ENCODE assay signal across 24 mouse cellular contexts in the genomic region with DNA sequence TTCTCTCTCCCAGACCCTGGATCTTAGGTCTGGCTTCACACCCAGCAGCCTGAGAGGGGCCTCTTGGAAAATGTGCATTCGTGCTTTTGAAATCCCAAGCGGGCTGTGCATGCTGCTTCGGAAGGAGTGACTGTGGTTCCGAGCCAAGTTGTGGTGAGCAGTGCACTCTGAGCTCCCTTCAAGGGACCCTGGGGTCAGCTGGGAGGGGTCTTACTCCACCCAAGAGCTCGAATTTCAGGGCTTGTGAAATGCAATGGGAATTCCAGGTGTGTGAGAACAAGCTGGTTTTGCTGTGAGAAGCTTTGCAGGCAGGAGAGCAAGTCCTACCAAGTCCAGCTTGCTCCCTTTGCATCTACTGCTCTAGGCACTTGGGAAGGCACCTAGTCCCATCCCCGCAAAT. TPM values are rescaled to one million over a fixed set of nuclear protein-coding genes. Genes with fewer than 3 reads are reported as not detected.
A peak's percentile ranks its signal among the peaks of the same experiment; 100 is the strongest.
DNase-seq lines count a peak whose midpoint lies in the region; ATAC-seq lines count a peak whose summit lies in the region.
"Had no signal": no experiment of that assay in that cellular context is flagged by ENCODE, and none has a peak within 500 bp of the region (broad histone marks: within the 10 kb centered on the region; RNA-seq: fewer than 3 reads in every experiment).

No protein-coding gene starts in this region.

- ATAC-seq in embryonic facial prominence, embryonic 14.5 days (ENCODE audit: low read depth): no peak
- ATAC-seq in limb, embryonic 12.5 days (ENCODE audit: insufficient number of reproducible peaks, insufficient read depth, low FRiP score, low TSS enrichment, low read depth): no peak
- ATAC-seq in limb, embryonic 15.5 days (ENCODE audit: insufficient number of reproducible peaks, low FRiP score, low TSS enrichment, low read depth): peak; percentile 60; the same call in 1 of the 2 replicates
- no peak for ATAC-seq in midbrain, embryonic 16.5 days
- ATAC-seq: CD4-positive, CD25-positive, alpha-beta regulatory T cell, adult 4 months; forebrain, embryonic 14.5 days; forebrain, postnatal 0 days; hindbrain, postnatal 0 days; inflammation-experienced regulatory T-cells, adult 6 months had no signal

- H3K4me2 ChIP-seq in embryonic facial prominence, embryonic 14.5 days (ENCODE audit: low read depth, low read length): no peak overlapping the region
- no peak overlapping the region; the same call in 1 of the 2 replicates for H3K4me2 ChIP-seq in limb, embryonic 12.5 days
- H3K4me2 ChIP-seq in limb, embryonic 15.5 days: no peak overlapping the region
- no peak overlapping the region for H3K4me2 ChIP-seq in midbrain, embryonic 16.5 days (ENCODE audit: low read length)
- H3K4me2 ChIP-seq: embryonic facial prominence, embryonic 13.5 days; heart, embryonic 13.5 days; hindbrain, embryonic 14.5 days had no signal

- WGBS in embryonic facial prominence, embryonic 14.5 days: 56% methylated on average over 6 of the region's 6 CpGs
- 30% methylated on average over 6 of the region's 6 CpGs for WGBS in limb, embryonic 12.5 days
- WGBS in limb, embryonic 15.5 days: 22% methylated on average over 6 of the region's 6 CpGs
- 81% methylated on average over 6 of the region's 6 CpGs for WGBS in midbrain, embryonic 16.5 days

- no peaks in the 10 kb centered on the region for H3K36me3 ChIP-seq in embryonic facial prominence, embryonic 14.5 days (ENCODE audit: control insufficient read depth, insufficient read depth, low read length)
- H3K36me3 ChIP-seq in limb, embryonic 12.5 days: peaks cover 4% of the 10 kb centered on the region; the same call in 1 of the 2 replicates
- H3K36me3 ChIP-seq in limb, embryonic 15.5 days: 0 out of 2 replicates have a peak, but pooled peaks cover 1% of the 10 kb centered on the region
- H3K36me3 ChIP-seq in midbrain, embryonic 16.5 days (ENCODE audit: control insufficient read depth, insufficient read depth, low read length): no peaks in the 10 kb centered on the region
- H3K36me3 ChIP-seq: embryonic facial prominence, embryonic 13.5 days; forebrain, embryonic 10.5 days; heart, embryonic 10.5 days had no signal

- no peak overlapping the region for H3K9ac ChIP-seq in embryonic facial prominence, embryonic 14.5 days (ENCODE audit: low read depth, low read length)
- no peak overlapping the region for H3K9ac ChIP-seq in limb, embryonic 12.5 days (replicated peaks)
- H3K9ac ChIP-seq in limb, embryonic 15.5 days: no peak overlapping the region
- H3K9ac ChIP-seq in midbrain, embryonic 16.5 days (ENCODE audit: low read depth, low read length): no peak overlapping the region
- H3K9ac ChIP-seq: embryonic facial prominence, embryonic 13.5 days; forebrain, postnatal 0 days; heart, embryonic 13.5 days; hindbrain, embryonic 14.5 days had no signal

- no peak overlapping the region for H3K4me3 ChIP-seq in embryonic facial prominence, embryonic 14.5 days (ENCODE audit: low read depth, low read length)
- no peak overlapping the region for H3K4me3 ChIP-seq in limb, embryonic 12.5 days (replicated peaks)
- H3K4me3 ChIP-seq in limb, embryonic 15.5 days: no peak overlapping the region
- H3K4me3 ChIP-seq in midbrain, embryonic 16.5 days (ENCODE audit: low read depth, low read length): no peak overlapping the region
- H3K4me3 ChIP-seq: embryonic facial prominence, embryonic 13.5 days; forebrain, embryonic 10.5 days; heart, adult 2 months; heart, embryonic 10.5 days; heart, embryonic 13.5 days had no signal

- no peaks in the 10 kb centered on the region for H3K27me3 ChIP-seq in embryonic facial prominence, embryonic 14.5 days (replicated peaks; ENCODE audit: control insufficient read depth, insufficient read depth, low read length)
- no peaks in the 10 kb centered on the region for H3K27me3 ChIP-seq in limb, embryonic 12.5 days
- H3K27me3 ChIP-seq in limb, embryonic 15.5 days: no peaks in the 10 kb centered on the region
- no peaks in the 10 kb centered on the region for H3K27me3 ChIP-seq in midbrain, embryonic 16.5 days (ENCODE audit: control insufficient read depth, insufficient read depth, low read depth, low read length)
- H3K27me3 ChIP-seq: embryonic facial prominence, embryonic 13.5 days; heart, embryonic 13.5 days had no signal

- no peaks in the 10 kb centered on the region for H3K9me3 ChIP-seq in embryonic facial prominence, embryonic 14.5 days (ENCODE audit: control insufficient read depth, low read length)
- H3K9me3 ChIP-seq in limb, embryonic 12.5 days: no peaks in the 10 kb centered on the region
- H3K9me3 ChIP-seq in limb, embryonic 15.5 days: no peaks in the 10 kb centered on the region
- no peaks in the 10 kb centered on the region for H3K9me3 ChIP-seq in midbrain, embryonic 16.5 days (replicated peaks; ENCODE audit: control insufficient read depth, low read length, poor library complexity, severe bottlenecking)
- H3K9me3 ChIP-seq: embryonic facial prominence, embryonic 13.5 days; forebrain, embryonic 10.5 days; heart, embryonic 10.5 days; heart, embryonic 13.5 days had no signal

- peak; percentile 56 for DNase-seq in embryonic facial prominence, embryonic 14.5 days (ENCODE audit: low spot score)
- DNase-seq in forelimb bud, embryonic 11.5 days (ENCODE audit: low read depth, low spot score): peak; percentile 57
- DNase-seq in urinary bladder, adult 2 months (ENCODE audit: low spot score): no peak
- DNase-seq: adrenal gland, adult 2 months; adrenal gland, postnatal 36 days; cerebellum, adult 18-20 months; cerebellum, adult 9-10 months; cerebellum, postnatal 14 days; forebrain, postnatal 0 days; gastrocnemius, postnatal 10 days; gastrocnemius, postnatal 36 days; heart, adult 2 months had no signal

- no peak overlapping the region for H3K27ac ChIP-seq in embryonic facial prominence, embryonic 14.5 days (replicated peaks; ENCODE audit: low read depth, low read length)
- peak overlapping the region; percentile 62; the same call in 1 of the 2 replicates for H3K27ac ChIP-seq in limb, embryonic 12.5 days
- no peak overlapping the region for H3K27ac ChIP-seq in limb, embryonic 15.5 days
- no peak overlapping the region for H3K27ac ChIP-seq in midbrain, embryonic 16.5 days (ENCODE audit: low read length)
- H3K27ac ChIP-seq: embryonic facial prominence, embryonic 13.5 days; forebrain, embryonic 10.5 days; heart, adult 2 months; heart, embryonic 10.5 days; heart, embryonic 13.5 days; hindbrain, embryonic 14.5 days; hindbrain, postnatal 0 days had no signal

- peaks cover 6% of the 10 kb centered on the region for H3K4me1 ChIP-seq in embryonic facial prominence, embryonic 14.5 days (ENCODE audit: control insufficient read depth, insufficient read depth, low read length)
- H3K4me1 ChIP-seq in limb, embryonic 12.5 days (replicated peaks): peaks cover 18% of the 10 kb centered on the region
- H3K4me1 ChIP-seq in limb, embryonic 15.5 days: peaks cover 25% of the 10 kb centered on the region
- H3K4me1 ChIP-seq in midbrain, embryonic 16.5 days (ENCODE audit: control insufficient read depth, insufficient read depth, low read length): no peaks in the 10 kb centered on the region
- H3K4me1 ChIP-seq: heart, embryonic 10.5 days; heart, embryonic 13.5 days had no signal

RNA-seq across cellular contexts. Expression of a gene that starts 24.3 kb away (rescaled TPM):
- polyA plus RNA-seq in embryonic facial prominence, embryonic 14.5 days (2014; fragmentation: Nextera tagmentation; extraction: Ambion mirVana): 8.0 TPM in 2 replicates
- 6.6 and 9.3 TPM in 2 replicates for polyA plus RNA-seq in limb, embryonic 12.5 days (2016; fragmentation: Nextera tagmentation; extraction: Ambion mirVana)
- 4.9 and 5.3 TPM in 2 replicates for polyA plus RNA-seq in limb, embryonic 15.5 days (2015; fragmentation: Nextera tagmentation; extraction: Ambion mirVana)
- 10.0 and 11.0 TPM in 2 replicates for polyA plus RNA-seq in midbrain, embryonic 16.5 days (2015; fragmentation: Nextera tagmentation; extraction: Ambion mirVana)
- polyA plus RNA-seq in urinary bladder, adult 2 months (2012; rRNA removed): 10.6 and 11.3 TPM in 2 replicates
